Mouse (Mus musculus): ENCODE measurements around the gene Mbd4.
"Not testable (repeated sequence)": the region's sequence is repeated elsewhere in the genome, so short reads cannot be mapped to it uniquely, and the experiment has no call there.

Mbd4 gene

DNA sequence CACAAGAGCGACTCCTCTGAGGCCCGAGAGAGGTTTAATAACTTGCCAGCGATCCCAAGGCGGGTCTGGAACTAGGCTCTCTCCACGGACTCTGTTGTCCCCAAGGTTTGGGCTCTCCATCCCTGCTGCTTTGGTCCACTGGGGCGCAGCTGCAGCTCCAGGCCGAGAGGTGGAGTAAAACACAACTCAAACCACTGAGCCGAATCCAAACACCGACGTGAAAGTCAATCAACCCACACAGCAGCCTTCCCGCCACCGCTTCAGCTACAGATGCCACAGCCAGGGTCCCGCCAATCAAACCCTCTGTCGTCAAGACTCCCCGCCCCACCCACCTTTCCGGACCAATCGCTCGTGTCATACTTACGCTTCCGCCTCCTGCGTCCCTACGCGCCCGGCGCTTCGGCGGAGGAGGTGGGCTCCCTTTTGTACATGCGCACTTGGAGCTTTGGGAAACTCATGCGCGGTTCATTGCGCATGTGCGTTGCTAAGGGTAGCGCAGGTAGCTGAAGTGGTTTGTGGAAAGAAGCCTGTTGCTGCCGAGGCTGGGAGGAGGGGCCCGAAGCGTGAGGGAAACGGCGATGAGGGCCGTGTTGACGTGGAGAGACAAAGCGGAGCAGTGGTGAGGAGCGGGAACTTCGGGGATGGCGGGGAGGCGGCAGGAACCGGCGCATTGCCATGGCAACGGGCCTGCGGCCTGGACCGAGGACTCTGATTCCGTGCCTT, at the start of gene Mbd4, which contains the start of gene Ift122:
Gene Mbd4, minus strand, starts transcription at position 281 of the 723 bp plus-strand sequence.
Gene Ift122, plus strand, starts transcription at position 380 of the 723 bp plus-strand sequence.
- DNase-seq: peak; percentile 97 to 98

DNA sequence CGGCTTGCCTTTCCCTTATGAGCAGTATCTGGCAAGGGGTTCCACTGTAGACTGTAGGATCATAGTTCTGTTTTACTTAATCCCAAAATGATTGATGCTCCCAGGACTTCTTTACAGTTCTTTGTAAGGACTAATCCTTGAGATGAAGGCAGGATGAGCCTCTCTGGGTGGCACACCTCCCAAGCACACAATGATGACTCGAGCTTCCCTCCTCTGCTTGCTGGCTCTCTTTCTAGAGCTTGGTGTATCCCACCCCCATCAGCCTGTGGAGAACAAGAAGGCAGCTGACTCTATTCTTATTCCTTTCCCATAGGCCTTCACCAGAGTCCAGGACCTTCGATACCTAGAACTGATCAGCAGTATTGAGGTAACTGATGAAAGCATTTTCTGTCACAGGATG, 49.4 kb upstream of the Mbd4 start:
- no peak for DNase-seq

DNA sequence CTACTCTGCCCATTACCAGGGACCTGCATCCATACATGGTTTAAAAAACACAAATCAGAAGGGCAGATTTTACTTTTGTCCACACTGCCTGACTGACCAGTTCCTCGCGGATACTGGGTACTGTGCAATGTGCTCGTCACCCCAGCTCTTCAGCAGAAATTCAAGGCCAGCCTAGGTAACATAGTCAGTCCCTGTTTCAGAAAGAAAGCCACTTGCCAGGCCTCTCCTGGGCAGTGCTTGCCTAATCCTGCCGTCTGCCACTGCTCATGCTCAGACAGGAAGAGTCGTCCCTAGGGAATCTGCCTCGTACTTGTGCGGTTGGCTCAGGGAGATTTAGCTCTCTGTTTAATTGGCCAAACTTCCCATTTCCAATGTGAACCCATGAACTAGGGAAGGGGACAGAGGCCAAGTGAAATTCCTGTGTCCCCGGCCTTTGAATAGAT, 48.3 kb upstream of the Mbd4 start:
- DNase-seq: no peak

DNA sequence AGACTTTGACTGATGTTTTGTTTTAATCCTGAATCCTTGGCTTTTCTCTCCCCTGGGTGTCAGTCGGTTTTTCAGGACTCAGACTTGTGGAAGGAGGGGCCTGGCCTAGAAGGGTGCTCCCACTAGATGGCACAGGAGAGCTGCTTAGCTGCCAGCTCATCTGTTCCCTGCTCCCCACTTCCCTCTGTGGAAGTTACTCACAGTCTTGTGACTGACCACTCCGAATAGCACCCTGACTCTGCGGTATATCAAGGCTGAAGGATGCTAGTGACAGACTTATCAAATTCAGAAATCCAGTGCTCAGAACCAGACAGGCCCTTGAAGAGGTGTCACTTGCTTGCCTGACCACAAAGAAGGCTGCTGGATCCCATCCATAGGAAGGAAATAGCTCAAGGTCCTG, 47.9 kb upstream of the Mbd4 start:
- peak; percentile 90 for DNase-seq

DNA sequence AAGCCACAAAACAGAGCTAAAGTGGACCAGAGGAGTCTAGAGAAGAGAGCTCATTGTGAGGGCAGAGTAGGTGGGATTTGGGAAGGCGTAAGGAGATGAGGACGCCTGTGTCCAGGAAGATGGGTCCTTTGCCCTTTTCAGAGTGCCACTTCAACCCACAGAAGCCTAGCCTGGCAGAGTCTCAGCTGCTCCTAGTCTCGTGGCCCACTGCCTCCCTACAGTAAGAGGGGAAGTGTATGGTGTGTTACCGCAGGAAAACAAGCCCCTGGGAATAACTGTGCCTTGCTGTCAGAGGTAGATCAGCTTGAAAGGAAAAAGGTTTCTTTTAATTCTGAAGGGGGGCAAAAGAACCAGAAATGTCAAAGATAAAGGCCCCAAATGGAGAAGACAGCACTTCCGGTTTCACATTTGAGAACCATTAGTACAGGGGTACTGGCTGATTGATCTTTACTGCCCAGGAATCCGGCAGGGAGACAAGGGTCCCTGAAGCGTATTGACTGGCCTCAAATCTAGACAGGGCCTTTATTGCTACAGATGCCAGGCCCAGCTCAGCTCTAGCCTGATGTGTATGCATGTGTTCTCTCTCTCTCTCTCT, 44.9 kb upstream of the Mbd4 start:
- DNase-seq: no peak

DNA sequence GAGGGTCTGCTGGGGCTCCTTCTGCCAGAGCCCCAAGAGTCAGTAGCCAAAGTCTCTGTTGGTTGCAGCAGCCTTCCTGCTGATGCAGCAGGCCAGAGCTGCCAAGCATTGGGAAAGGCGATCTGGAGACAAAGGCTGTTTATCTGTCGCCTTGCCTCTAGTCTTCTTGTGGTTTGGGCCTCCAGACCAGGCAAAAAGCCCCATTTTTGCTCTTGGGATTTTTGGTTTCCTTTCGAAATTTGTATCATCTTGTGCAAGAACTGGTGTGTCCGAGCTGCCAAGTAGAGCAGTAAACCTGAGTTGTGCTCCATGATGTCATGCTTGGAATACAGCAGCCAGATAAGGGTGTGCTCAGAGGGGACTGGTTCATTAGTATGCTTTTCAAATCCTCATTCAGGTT, 43.9 kb upstream of the Mbd4 start:
- peak; percentile 50 to 54 for DNase-seq

DNA sequence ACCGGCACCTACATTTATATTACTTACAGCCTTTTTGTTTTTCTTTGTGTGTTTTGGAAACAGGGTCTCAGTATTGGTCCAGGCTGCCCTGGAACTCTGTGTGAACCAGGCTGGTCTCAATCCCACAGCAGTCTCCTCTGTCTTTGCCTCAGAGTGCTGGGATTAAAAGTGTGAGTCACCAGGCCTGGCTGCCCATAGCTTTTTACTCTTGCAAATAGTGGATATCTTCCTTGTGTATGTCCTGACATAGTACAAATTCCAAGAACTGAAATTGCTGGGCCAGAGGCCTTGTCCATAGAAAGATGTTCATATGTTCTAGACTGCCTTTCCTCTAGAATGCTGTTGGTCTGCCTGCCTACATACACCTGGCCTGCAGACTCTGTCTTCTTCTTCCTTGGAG, 43.2 kb upstream of the Mbd4 start:
- DNase-seq: no peak

DNA sequence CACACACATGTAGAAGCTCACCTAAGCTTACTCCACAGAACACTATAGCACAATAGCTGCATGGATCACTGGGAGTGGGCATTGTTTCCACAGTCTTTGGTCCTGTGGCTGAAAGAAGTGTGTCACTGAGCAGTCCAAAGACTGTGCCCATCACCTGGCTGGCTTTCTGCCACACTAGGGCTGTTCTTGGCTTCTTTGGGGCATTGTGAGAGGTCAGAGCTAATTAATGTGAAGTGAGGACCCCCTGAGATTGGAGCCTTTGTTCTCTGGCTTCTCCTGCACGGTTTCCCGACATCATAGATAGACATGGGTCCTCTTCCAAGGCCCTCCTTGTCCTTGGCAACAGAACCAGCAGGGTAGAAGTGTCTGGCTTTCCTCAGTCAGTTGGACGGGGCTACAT, 39.2 kb upstream of the Mbd4 start:
- DNase-seq: no peak

DNA sequence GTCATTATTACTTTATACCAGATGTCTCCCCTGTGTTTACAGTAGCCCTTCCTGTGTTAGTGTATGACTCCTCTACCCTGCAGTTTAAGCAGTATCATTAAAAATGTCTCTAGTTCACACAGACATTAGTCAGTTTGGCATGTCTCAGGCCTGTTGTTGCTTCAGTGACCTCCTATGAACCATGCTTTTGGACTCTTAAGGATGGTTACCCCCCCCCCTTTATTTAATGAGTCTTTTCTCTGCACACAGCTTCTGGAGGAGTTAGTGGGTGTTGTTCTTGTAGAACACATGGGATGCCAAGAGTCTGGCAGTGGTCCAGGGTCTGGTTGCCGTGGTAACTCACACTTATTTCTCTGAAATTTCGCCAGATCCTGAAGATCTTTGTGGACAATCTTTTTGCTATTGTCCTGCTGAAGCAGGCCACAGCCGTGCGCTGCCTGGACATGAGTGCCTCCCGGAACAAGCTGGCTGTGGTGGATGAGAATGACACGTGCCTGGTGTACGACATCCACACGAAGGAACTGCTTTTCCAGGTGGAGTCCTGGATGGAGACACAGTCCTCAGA, 38.4 kb upstream of the Mbd4 start:
- peak; percentile 63 to 82 for DNase-seq

DNA sequence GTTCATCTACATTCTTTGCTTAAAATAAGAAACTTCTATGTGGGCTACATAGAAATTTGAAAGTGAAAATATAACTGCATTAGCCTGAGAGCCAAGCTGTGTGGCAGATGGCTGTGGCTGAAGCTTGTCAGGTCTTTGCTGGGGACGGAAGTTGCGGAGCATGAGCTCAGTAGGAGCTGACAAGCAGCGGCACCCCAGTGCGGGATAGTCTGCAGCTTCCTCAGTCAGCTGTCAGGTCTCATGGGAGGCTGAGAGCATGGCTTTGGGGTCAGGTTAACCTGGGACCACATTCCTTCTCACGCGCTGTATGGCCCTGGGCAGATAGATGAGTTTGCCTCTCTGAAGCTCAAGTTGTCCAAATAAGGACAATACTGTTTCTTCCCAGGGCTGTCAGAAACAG, 37.9 kb upstream of the Mbd4 start:
- peak in 1 of 2 experiments; percentile 38 for DNase-seq

DNA sequence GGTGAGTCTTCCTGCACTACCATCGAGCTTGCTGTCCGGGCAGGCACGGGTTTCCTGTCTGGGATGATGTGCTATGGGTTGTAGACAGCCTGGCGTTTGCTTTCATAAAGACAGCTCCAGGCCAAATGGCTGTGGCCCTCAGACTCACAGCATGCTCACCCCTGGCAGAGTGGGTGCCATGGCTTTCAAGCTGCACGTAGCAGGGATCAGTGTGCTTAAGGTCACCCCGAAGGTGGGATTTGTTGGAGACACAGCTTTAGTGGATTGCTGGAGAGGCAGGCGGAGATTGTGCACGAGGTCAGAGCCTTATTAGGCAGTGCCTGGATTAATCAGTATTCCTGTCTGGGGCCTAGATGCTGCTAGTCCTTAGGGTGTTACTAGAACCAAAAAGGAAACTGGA, 37.4 kb upstream of the Mbd4 start:
- no peak for DNase-seq

DNA sequence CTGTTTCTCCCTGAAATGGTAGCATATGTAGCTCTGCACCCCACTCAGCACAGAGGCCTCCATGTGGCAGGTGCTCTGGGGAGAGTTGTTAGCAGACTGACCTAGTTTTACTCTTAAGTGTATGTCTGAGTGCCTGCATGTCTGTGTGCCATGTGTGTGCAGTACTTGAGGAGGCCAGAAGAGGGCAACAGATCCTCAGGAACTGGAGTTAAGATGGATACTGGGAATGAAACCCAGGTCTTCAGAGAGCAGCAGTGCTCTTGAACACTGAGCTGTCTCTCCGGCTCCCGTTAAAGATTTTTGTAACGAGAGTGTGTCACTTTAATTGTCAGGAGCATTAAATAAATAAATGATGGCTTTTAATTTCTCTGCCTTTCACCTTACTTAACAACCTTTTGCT, 35.1 kb upstream of the Mbd4 start:
- peak; percentile 39 to 67 for DNase-seq

DNA sequence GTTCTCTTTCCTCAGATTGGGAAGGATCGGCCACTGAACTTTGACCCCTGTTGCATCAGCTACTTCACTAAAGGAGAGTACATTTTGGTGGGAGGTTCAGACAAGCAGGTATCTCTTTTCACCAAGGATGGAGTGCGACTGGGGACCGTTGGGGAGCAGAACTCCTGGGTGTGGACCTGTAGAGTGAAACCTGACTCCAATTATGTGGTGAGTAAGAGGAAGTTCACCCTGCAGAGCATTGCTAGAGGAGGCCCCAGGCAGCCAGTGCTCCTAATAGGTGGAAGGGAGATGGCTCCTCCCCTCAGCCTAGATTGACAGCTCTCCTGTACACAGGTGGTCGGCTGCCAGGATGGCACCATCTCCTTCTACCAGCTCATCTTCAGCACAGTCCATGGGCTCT, 33.7 kb upstream of the Mbd4 start:
- no peak for DNase-seq

DNA sequence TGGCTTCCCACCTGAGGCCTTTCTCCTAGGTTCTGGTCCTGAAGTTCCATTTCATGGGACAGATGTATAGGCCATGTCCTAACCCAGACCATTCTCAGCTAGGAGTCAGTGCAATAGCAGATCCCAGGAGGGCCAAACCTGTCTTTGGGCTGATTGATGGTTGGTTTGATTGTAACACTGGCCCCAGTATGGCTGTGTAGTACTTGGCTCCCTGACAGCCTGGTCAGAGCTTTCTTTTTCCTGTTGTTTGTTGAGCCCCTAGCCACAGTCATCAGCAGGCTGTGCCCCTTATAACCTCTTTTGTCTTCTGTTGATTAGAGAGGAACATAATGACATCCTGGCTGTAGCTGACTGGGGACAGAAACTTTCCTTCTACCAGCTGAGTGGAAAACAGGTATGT, 30.8 kb upstream of the Mbd4 start:
- DNase-seq: no peak

DNA sequence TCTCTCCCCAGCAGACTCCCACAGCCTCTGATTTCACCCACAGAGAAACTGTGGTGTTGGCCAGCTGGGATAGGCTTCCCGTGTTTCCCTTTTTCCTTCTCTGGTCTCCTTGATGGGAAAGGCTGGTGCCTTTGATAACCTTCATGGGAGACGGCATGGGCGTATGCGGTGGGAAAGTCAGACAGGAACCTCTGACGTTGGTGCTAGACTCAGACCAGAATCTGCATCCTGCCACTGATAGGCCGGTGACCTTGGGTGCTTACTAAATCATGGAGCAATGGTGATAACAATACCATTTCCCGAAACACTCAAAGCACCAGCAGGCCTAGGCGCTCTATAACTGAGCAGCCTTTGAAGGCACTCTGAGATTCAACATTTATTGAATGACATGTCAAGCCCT, 27.6 kb upstream of the Mbd4 start:
- no peak for DNase-seq

DNA sequence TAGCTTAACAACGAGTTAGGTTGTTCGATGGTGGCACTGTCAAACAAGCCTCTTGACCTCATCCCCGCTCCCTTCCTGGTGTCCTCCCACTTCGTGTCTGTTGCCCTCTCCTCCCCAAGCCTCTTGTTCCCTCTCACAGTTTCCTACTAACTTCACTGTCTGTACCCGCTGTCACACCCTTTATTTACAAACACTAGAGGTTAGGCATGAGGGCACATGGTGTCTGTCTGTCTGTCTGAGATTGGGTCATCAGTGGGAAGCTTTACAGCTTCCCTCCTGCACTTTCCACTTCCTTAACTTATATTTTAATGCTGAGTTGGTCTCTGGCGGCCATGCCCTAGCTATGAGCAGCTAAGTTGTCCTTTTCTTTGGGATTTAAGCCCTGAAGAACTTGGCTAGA, 26.6 kb upstream of the Mbd4 start:
- no peak for DNase-seq

DNA sequence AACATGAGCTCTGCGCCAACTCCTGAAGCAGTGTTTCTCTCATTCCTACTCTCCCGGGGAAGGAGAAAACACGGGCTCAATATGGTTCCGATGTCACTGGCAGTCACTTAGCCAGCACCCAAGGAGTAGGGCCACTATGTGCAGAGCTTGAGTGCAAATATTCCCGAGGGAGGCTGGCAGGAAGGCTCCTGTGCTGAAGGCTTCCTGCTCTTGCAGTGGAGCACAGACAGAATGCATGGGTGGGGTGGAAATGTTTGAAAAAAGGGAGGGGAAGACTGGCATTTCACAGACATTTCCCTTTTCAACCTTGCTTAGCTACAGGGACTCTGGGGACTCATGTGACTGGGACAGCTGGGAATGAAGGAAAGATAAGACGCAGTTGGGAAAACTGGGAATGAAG, 25.5 kb upstream of the Mbd4 start:
- no peak for DNase-seq

DNA sequence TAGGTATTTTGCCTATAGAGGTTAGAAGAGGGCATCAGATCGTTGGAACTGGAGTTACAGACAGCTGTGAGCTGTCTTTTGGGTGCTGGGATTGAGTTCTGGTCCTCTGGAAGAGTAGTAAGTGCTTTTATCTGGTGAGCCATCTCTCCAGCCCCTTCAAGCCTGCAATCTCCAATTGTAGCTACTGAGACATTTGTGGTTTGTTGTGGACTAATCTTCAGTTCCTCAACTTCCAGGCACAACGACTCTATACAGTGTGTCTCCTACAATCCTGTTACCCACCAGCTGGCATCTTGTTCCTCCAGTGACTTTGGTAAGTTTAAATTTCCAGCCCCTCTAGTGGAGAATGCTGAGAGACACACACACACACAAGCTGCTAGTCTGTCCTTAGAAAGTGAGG, 24.1 kb upstream of the Mbd4 start:
- DNase-seq: no peak

DNA sequence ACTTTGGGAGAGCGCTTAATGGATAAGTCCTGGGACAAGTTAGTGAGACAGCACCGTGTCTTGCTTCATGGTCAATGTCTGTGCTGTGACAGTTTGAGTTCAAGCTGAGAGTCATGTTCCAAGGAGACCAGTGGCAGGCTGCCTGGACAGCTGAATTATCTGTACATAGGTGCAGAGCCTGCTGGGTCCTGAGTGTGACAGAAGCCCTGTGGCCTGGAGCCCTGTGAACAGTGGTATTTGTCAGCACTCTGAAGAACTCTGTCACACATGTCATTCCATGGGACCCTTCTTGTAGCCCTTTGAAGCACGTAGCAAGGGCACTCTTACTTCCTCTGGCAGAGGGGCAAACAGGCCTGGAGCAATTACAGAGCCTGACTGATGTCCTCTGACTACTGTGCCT, 18.1 kb upstream of the Mbd4 start:
- not testable (repeated sequence) for DNase-seq

DNA sequence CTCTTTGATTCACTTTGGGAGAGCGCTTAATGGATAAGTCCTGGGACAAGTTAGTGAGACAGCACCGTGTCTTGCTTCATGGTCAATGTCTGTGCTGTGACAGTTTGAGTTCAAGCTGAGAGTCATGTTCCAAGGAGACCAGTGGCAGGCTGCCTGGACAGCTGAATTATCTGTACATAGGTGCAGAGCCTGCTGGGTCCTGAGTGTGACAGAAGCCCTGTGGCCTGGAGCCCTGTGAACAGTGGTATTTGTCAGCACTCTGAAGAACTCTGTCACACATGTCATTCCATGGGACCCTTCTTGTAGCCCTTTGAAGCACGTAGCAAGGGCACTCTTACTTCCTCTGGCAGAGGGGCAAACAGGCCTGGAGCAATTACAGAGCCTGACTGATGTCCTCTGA, 14.0 kb upstream of the Mbd4 start:
- DNase-seq: not testable (repeated sequence)

DNA sequence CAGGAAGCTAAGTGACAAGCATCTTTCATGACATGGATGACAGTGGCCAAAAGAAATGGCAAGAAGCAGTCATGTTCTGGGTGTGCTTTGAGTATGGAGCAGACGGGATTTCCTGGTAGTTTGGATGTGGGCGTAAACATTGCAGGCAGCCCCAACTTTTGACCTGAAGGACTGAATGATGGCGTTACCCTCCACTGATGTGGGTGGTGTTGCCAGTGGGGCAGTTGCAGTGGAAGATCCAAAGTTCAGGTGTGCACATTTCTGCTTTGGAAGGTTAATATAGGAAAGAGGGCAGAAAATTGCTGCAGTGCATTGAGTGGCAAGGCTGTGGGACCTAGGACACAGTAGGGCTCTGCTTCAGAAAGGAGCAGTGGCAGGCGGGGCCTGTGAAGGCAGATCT, 12.1 kb upstream of the Mbd4 start:
- DNase-seq: no peak

DNA sequence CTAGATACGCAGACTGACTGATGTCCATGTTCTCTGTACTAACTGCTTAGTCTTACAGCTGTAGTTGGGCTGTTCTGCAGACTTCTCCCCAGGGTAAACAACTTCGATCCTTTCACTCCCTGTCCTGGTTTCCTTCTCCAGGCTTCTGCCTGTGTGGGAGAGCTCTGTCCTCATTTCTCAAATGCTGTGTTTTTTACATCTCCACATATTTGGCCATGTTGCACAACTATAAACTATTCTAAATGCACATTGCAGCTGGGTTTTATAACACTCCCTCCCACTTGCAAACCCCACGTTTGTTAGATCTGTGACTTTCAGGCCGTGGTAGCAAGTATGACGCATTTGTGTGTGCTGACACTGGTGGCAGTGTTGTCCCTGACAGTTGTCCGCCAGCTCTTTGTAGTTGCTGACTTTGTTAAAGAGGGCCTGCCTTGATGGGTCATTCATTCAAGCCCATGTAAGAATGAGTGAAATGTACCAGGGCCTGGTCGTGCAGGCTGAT, 10.2 kb upstream of the Mbd4 start:
- DNase-seq: no peak

DNA sequence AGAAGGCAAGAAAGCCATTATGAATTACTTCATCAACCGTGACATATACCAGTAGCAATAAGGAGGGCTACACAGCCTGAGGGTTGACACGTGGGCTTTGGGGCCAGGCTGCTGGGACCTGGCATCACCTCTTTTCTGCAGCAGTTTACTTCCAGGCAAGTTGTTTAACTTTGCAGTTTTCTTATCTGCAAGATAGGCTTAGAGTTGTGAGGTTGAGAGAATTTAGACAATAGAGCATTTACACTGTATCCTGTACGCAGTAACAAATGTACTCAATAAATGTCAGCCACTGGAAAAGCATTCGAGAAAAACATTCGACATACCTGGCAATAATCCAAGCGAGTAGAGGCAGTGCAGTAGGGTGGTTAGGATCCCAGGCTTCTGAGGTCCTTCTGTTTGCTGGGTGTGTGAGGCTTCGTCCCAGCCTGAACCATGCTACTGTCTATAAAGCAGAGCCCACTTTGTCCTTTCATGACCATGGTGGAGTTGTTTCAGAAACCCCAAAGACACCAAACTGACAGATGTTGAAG, 6.9 kb upstream of the Mbd4 start:
- DNase-seq: no peak

DNA sequence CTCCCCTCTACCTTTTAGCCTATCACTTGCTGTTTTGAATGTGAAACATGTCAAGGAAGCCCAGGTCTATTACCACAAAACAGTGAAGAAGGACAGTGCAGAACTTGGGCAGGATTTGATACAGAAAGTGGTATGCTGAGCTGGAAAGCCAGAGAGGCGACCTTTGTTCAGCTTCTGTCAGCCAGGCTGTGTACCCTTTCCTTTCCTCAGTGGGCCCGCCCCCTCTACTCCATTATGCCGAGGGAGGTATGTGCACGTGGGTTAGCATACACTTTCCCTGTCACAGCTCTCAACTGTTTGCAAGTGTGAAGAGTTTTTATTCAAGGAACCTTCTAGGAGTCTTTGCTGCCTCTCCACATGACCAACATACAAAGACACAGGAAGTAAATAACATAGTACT, 6.1 kb upstream of the Mbd4 start:
- no peak for DNase-seq

Measured in cerebellum, postnatal 14 days (tissue).